Mouse (Mus musculus): ENCODE results near the gene Col6a3. TPM values are rescaled to one million over a fixed set of nuclear protein-coding genes. Genes with fewer than 3 reads are reported as not detected.

Gene Col6a3
- total and polyA plus RNA-seq, 3 experiments: 0.25 TPM; not detected in 2

DNA sequence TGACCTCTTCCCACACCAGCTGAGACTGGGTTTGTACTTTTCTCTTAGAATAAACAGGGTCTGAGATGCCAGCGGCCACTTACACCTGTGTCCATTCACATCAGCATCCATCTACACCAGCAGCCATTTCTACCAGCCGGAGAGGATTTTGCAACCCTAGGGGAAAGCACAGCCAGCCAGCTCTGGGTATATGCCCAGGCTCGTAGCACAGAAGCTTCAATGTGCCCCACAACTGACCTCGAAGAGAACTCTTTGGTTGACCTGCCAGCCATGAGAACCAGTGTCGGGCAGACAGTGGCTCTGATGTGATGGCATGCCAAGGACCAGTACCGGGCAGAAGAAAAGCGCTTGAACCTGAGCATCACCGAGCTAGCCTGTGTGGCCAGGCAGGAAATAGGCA lies 31.6 kb upstream of the Col6a3 start:
- TF ChIP-seq PAX5 (IDR thresholded peaks at IDR 0.05; ENCODE audit: low read length): no peak
- TF ChIP-seq MEF2A (IDR thresholded peaks at IDR 0.05; ENCODE audit: borderline replicate concordance, low read depth, low read length): no peak
- TF ChIP-seq MAZ (IDR thresholded peaks at IDR 0.05; ENCODE audit: low read depth, low read length): no peak
- TF ChIP-seq KAT2A (IDR thresholded peaks at IDR 0.05; ENCODE audit: insufficient replicate concordance, low read length): no peak
- no peak for TF ChIP-seq CHD2 (IDR thresholded peaks at IDR 0.05; ENCODE audit: low read length)
- no peak for TF ChIP-seq ELF1 (IDR thresholded peaks at IDR 0.05; ENCODE audit: low read depth, low read length)
- TF ChIP-seq MXI1 (IDR thresholded peaks at IDR 0.05; ENCODE audit: low read depth, low read length): no peak
- TF ChIP-seq ZKSCAN1 (IDR thresholded peaks at IDR 0.05; ENCODE audit: borderline replicate concordance, low read depth, low read length): no peak
- no peak for TF ChIP-seq POLR2AphosphoS2 (IDR thresholded peaks at IDR 0.05; ENCODE audit: low read depth, low read length)
- no peak for TF ChIP-seq MAFK (IDR thresholded peaks at IDR 0.05; ENCODE audit: insufficient replicate concordance, low read length)
- no peak for TF ChIP-seq POLR2A (IDR thresholded peaks at IDR 0.05; ENCODE audit: low read depth, low read length)
- TF ChIP-seq USF1 (IDR thresholded peaks at IDR 0.05; ENCODE audit: low read depth, low read length): no peak
- no peak for TF ChIP-seq SIN3A (IDR thresholded peaks at IDR 0.05; ENCODE audit: low read length)
- TF ChIP-seq ZC3H11A (IDR thresholded peaks at IDR 0.05; ENCODE audit: low read depth, low read length): no peak
- no peak for TF ChIP-seq ZNF384 (IDR thresholded peaks at IDR 0.05; ENCODE audit: low read depth, low read length)
- no peak for TF ChIP-seq SMC3 (IDR thresholded peaks at IDR 0.05; ENCODE audit: low read depth, low read length)
- TF ChIP-seq TBP (conservative IDR thresholded peaks at IDR 0.05; ENCODE audit: low read depth, low read length): no peak
- no peak for TF ChIP-seq MYC (IDR thresholded peaks at IDR 0.05; ENCODE audit: low read depth, low read length)
- TF ChIP-seq GABPA (IDR thresholded peaks at IDR 0.05; ENCODE audit: insufficient replicate concordance, low read depth, low read length): no peak
- H3K36me3 ChIP-seq (replicated peaks in 1 of 2; ENCODE audit: control insufficient read depth in 1 of 2, insufficient read depth in 1 of 2, low read length in 1 of 2): no peaks in the 10 kb centered on the region
- no peak overlapping the region for H3K4me3 ChIP-seq (replicated peaks in 1 of 3; ENCODE audit: low read depth in 2 of 3, low read length in 2 of 3, poor library complexity in 1 of 3)
- in situ Hi-C loops (cut with MboI; ENCODE audit: low pct_ligation_motif_present, low pct_unique_long_range_greater_than_20kb, low sequenced_read_pairs): no loop called here
- H3K27ac ChIP-seq (ENCODE audit: insufficient read depth, low read depth): no peak overlapping the region
- no peaks in the 10 kb centered on the region for H3K79me2 ChIP-seq (replicated peaks; ENCODE audit: control insufficient read depth, extremely low read depth, insufficient read depth, poor library complexity, severe bottlenecking)
- peaks cover 61% of the 10 kb centered on the region for H3K27me3 ChIP-seq (replicated peaks)
- DNase-seq (ENCODE audit: extremely low read depth): no peak
- H3K9me3 ChIP-seq (replicated peaks; ENCODE audit: low read length): peaks cover 10% of the 10 kb centered on the region
- dilution Hi-C loops (cut with MboI; ENCODE audit: extremely low pct_ligation_motif_present, extremely low pct_unique_long_range_greater_than_20kb, low sequenced_read_pairs): no loop called here
- H3K9ac ChIP-seq (ENCODE audit: insufficient read depth, low read depth): no peak overlapping the region
- H3K4me1 ChIP-seq (ENCODE audit: control insufficient read depth in 1 of 2, insufficient read depth in 2 of 2): no peaks in the 10 kb centered on the region
- H3K4me2 ChIP-seq (ENCODE audit: insufficient read depth, low read depth, poor library complexity, severe bottlenecking): no peak overlapping the region

GRCm38 (mm10) chr1:90870581-90870980 lies 26.8 kb upstream of the Col6a3 start:
- dilution Hi-C loops (cut with MboI; ENCODE audit: extremely low pct_ligation_motif_present, extremely low pct_unique_long_range_greater_than_20kb, low sequenced_read_pairs) (no loop called here), in situ Hi-C loops (cut with MboI; ENCODE audit: low pct_ligation_motif_present, low pct_unique_long_range_greater_than_20kb, low sequenced_read_pairs) (no loop called here)
- no peak overlapping the region for H3K9ac ChIP-seq (ENCODE audit: insufficient read depth, low read depth)
- H3K4me1 ChIP-seq (ENCODE audit: control insufficient read depth in 1 of 2, insufficient read depth in 2 of 2): no peaks in the 10 kb centered on the region
- peaks cover 62% of the 10 kb centered on the region for H3K27me3 ChIP-seq (replicated peaks)
- H3K79me2 ChIP-seq (replicated peaks; ENCODE audit: control insufficient read depth, extremely low read depth, insufficient read depth, poor library complexity, severe bottlenecking): no peaks in the 10 kb centered on the region
- DNase-seq (ENCODE audit: extremely low read depth): no peak
- H3K27ac ChIP-seq (ENCODE audit: insufficient read depth, low read depth): no peak overlapping the region
- H3K4me3 ChIP-seq (replicated peaks in 1 of 3; ENCODE audit: low read depth in 2 of 3, low read length in 2 of 3, poor library complexity in 1 of 3): no peak overlapping the region
- H3K36me3 ChIP-seq (replicated peaks in 1 of 2; ENCODE audit: control insufficient read depth in 1 of 2, insufficient read depth in 1 of 2, low read length in 1 of 2): no peaks in the 10 kb centered on the region
- H3K9me3 ChIP-seq (replicated peaks; ENCODE audit: low read length): peaks cover 10% of the 10 kb centered on the region
- H3K4me2 ChIP-seq (ENCODE audit: insufficient read depth, low read depth, poor library complexity, severe bottlenecking): no peak overlapping the region
- TF ChIP-seq MYC (IDR thresholded peaks at IDR 0.05; ENCODE audit: low read depth, low read length) (no peak), TBP (conservative IDR thresholded peaks at IDR 0.05; ENCODE audit: low read depth, low read length) (no peak), MEF2A (IDR thresholded peaks at IDR 0.05; ENCODE audit: borderline replicate concordance, low read depth, low read length) (no peak), MXI1 (IDR thresholded peaks at IDR 0.05; ENCODE audit: low read depth, low read length) (no peak), EP300 (IDR thresholded peaks at IDR 0.05; ENCODE audit: low read length) (no peak), TCF12 (IDR thresholded peaks at IDR 0.05; ENCODE audit: low read depth, low read length) (no peak), HCFC1 (IDR thresholded peaks at IDR 0.05; ENCODE audit: low read depth, low read length) (no peak), CHD2 (IDR thresholded peaks at IDR 0.05; ENCODE audit: low read length) (no peak), ZMIZ1 (IDR thresholded peaks at IDR 0.05; ENCODE audit: low read depth, low read length) (no peak)
